In the genomic region with DNA sequence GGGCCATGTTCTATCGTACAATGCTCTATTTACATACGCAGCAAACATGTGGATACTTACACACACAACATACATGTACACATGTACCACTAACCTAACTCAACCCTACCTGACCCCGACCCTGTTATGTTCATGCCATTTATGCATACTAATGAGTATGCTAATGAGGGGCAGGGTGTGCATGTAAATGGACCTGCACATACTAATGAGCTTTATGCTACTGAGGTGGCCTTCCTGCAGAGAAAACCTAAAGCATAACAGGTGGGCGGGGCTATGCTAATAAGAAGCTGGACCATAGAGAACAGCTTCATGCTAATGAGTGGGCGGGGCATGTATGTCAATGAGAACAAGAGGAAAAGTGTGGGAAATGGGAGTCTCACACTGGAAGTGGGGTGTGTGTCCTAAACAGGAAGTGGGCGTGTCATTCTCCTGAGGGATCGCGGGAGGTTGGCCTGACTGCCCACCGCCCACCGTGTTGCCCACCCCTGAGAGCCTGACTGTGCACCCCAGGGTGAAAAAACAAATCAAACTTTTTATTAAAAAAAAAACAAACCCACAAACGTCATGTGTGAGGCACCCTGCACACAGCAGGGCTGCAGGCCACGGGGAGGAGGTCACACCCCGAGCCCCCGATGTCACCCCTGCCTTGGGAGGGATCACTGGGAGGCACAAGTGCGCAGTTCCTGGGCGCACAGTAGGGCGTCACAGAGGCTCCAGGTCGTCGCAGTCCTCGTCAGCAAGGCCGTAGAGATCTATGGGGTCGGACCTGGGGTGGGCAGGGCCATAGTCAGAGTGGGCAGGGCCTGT, we compare ENCODE assay signal across 8 mouse cellular contexts. TPM values are rescaled to one million over a fixed set of nuclear protein-coding genes. Genes with fewer than 3 reads are reported as not detected.
A peak's percentile ranks its signal among the peaks of the same experiment; 100 is the strongest.
DNase-seq lines count a peak whose midpoint lies in the region; ATAC-seq and TF ChIP-seq lines count a peak whose summit lies in the region.

Gene Ppp2r3d (minus strand): TSS at position 803 of the 807 bp plus-strand sequence.

- H3K79me2 ChIP-seq in CH12.LX (replicated peaks; ENCODE audit: control insufficient read depth, extremely low read depth, insufficient read depth, poor library complexity, severe bottlenecking): no peaks in the 10 kb centered on the region

- TF ChIP-seq CTCF in CH12.LX (conservative IDR thresholded peaks at IDR 0.05 in 1 of 2, IDR thresholded peaks at IDR 0.05 in 1 of 2; ENCODE audit: low read depth in 2 of 2, low read length in 2 of 2): no peak
- TF ChIP-seq CTCF in cerebellum, adult 2 months (IDR thresholded peaks at IDR 0.05; ENCODE audit: borderline replicate concordance, insufficient read depth, low read depth, low read length): no peak

- H3K27ac ChIP-seq in CH12.LX (ENCODE audit: insufficient read depth, low read depth): no peak within 1 kb of the TSS
- H3K27ac ChIP-seq in cerebellum, adult 2 months (ENCODE audit: insufficient read depth, low read length): no peak within 1 kb of the TSS
- no peak within 1 kb of the TSS for H3K27ac ChIP-seq in intestine, embryonic 14.5 days (ENCODE audit: low read depth)
- H3K27ac ChIP-seq in limb, embryonic 15.5 days: no peak within 1 kb of the TSS

- TF ChIP-seq RAD21 in CH12.LX (IDR thresholded peaks at IDR 0.05; ENCODE audit: low read depth, low read length): no peak

- H3K27me3 ChIP-seq in CH12.LX (replicated peaks): peaks cover 2% of the 10 kb centered on the region
- no peaks in the 10 kb centered on the region for H3K27me3 ChIP-seq in cerebellum, adult 2 months (ENCODE audit: control insufficient read depth, insufficient read depth, low read length)
- no peaks in the 10 kb centered on the region for H3K27me3 ChIP-seq in intestine, embryonic 14.5 days (replicated peaks; ENCODE audit: control insufficient read depth, insufficient read depth, low read length)
- no peaks in the 10 kb centered on the region for H3K27me3 ChIP-seq in limb, embryonic 15.5 days

- H3K4me3 ChIP-seq in CH12.LX (replicated peaks in 1 of 3; ENCODE audit: low read depth in 2 of 3, low read length in 2 of 3, poor library complexity in 1 of 3): no peak within 1 kb of the TSS
- no peak within 1 kb of the TSS for H3K4me3 ChIP-seq in cerebellum, adult 2 months (replicated peaks; ENCODE audit: insufficient read depth, low read depth, low read length)
- no peak within 1 kb of the TSS for H3K4me3 ChIP-seq in intestine, embryonic 14.5 days (ENCODE audit: low read depth, low read length)
- no peak within 1 kb of the TSS for H3K4me3 ChIP-seq in limb, embryonic 15.5 days

- H3K9ac ChIP-seq in CH12.LX (ENCODE audit: insufficient read depth, low read depth): no peak within 1 kb of the TSS
- H3K9ac ChIP-seq in intestine, embryonic 14.5 days (ENCODE audit: low read length): no peak within 1 kb of the TSS
- H3K9ac ChIP-seq in limb, embryonic 15.5 days: no peak within 1 kb of the TSS

- 97% methylated on average over 22 of the region's 22 CpGs for WGBS in cerebellum, adult 2 months
- WGBS in intestine, embryonic 14.5 days: 94% methylated on average over 22 of the region's 22 CpGs
- 97% methylated on average over 22 of the region's 22 CpGs for WGBS in limb, embryonic 15.5 days

- TF ChIP-seq EP300 in CH12.LX (IDR thresholded peaks at IDR 0.05; ENCODE audit: low read length): no peak

- peak; percentile 70 for ATAC-seq in intestine, embryonic 14.5 days (replicated peaks; ENCODE audit: low FRiP score, low TSS enrichment, low read depth)
- ATAC-seq in limb, embryonic 15.5 days (ENCODE audit: insufficient number of reproducible peaks, low FRiP score, low TSS enrichment, low read depth): no peak
- ATAC-seq in neutrophil, adult 5-6 weeks (ENCODE audit: extremely low read depth, insufficient number of reproducible peaks, low FRiP score, poor library complexity, severe bottlenecking): no peak
- no peak for ATAC-seq in frontal cortex, adult (ENCODE audit: low TSS enrichment)

- dilution Hi-C loops in CH12.LX (cut with MboI; ENCODE audit: extremely low pct_ligation_motif_present, extremely low pct_unique_long_range_greater_than_20kb, low sequenced_read_pairs): no loop called here

- DNase-seq in 416B (ENCODE audit: low read depth) (peak; percentile 21), CH12.LX (ENCODE audit: extremely low read depth) (peak; percentile 12)
- peak in 1 of 2 experiments; percentile 8 for DNase-seq in cerebellum, adult 2 months
- DNase-seq in gastrocnemius, postnatal 4 days (ENCODE audit: low spot score in 2 of 2): no peak
- no peak for DNase-seq in intestine, embryonic 14.5 days (ENCODE audit: low spot score)

- H3K4me1 ChIP-seq in CH12.LX (ENCODE audit: control insufficient read depth in 1 of 2, insufficient read depth in 2 of 2): no peaks in the 10 kb centered on the region
- no peaks in the 10 kb centered on the region for H3K4me1 ChIP-seq in cerebellum, adult 2 months (ENCODE audit: control insufficient read depth, insufficient read depth, low read length)
- H3K4me1 ChIP-seq in intestine, embryonic 14.5 days (replicated peaks; ENCODE audit: control insufficient read depth, insufficient read depth, low read length): no peaks in the 10 kb centered on the region
- H3K4me1 ChIP-seq in limb, embryonic 15.5 days: no peaks in the 10 kb centered on the region

- H3K9me3 ChIP-seq in CH12.LX (replicated peaks; ENCODE audit: low read length): peaks cover 7% of the 10 kb centered on the region
- peaks cover 13% of the 10 kb centered on the region for H3K9me3 ChIP-seq in intestine, embryonic 14.5 days (ENCODE audit: control insufficient read depth, low read length)
- H3K9me3 ChIP-seq in limb, embryonic 15.5 days: 0 out of 2 replicates have a peak, but pooled peaks cover 12% of the 10 kb centered on the region

- in situ Hi-C loops in CH12.LX (cut with MboI; ENCODE audit: low pct_ligation_motif_present, low pct_unique_long_range_greater_than_20kb, low sequenced_read_pairs): no loop called here

- peaks cover 12 to 13% of the 10 kb centered on the region in 2 experiments for H3K36me3 ChIP-seq in CH12.LX (replicated peaks in 1 of 2; ENCODE audit: control insufficient read depth in 1 of 2, insufficient read depth in 1 of 2, low read length in 1 of 2)
- peaks cover 12% of the 10 kb centered on the region for H3K36me3 ChIP-seq in intestine, embryonic 14.5 days (ENCODE audit: control insufficient read depth, insufficient read depth, low read length)
- peaks cover 16% of the 10 kb centered on the region for H3K36me3 ChIP-seq in limb, embryonic 15.5 days

- H3K4me2 ChIP-seq in CH12.LX (ENCODE audit: insufficient read depth, low read depth, poor library complexity, severe bottlenecking): no peak within 1 kb of the TSS
- H3K4me2 ChIP-seq in intestine, embryonic 14.5 days (ENCODE audit: low read length): no peak within 1 kb of the TSS
- H3K4me2 ChIP-seq in limb, embryonic 15.5 days: no peak within 1 kb of the TSS

- no peak for TF ChIP-seq POLR2A in CH12.LX (IDR thresholded peaks at IDR 0.05; ENCODE audit: low read depth, low read length)
- TF ChIP-seq POLR2A in cerebellum, adult 2 months (IDR thresholded peaks at IDR 0.05; ENCODE audit: borderline replicate concordance, insufficient read depth, low read length): no peak

TF ChIP-seq in CH12.LX, 34 proteins besides CTCF, POLR2A, EP300 and RAD21:
- TF ChIP-seq E2F4 (IDR thresholded peaks at IDR 0.05; ENCODE audit: insufficient replicate concordance, low read depth, low read length) (no peak), TCF12 (IDR thresholded peaks at IDR 0.05; ENCODE audit: low read depth, low read length) (no peak)

RNA-seq across cellular contexts. Expression of gene Ppp2r3d, which starts in this region (rescaled TPM):
- 34.0 and 47.2 TPM in 2 replicates for total RNA-seq in CH12.LX (2012; rRNA removed)
- 21.0 and 24.5 TPM in 2 replicates for total RNA-seq in CH12.LX (2014; rRNA removed)
- 62.7 and 66.7 TPM in 2 replicates for polyA plus RNA-seq in CH12.LX (2012; ENCODE audit: insufficient read length, low read depth)
- 163 and 167 TPM in 2 replicates for polyA plus RNA-seq in cerebellum, adult 2 months (2012; rRNA removed)
- total RNA-seq in gastrocnemius, postnatal 4 days (2021): 100 to 1,000 TPM; 139 to 147 TPM
- 138 and 148 TPM in 2 replicates for polyA plus RNA-seq in intestine, embryonic 14.5 days (2014; fragmentation: Nextera tagmentation; extraction: Ambion mirVana)
- 114 and 144 TPM in 2 replicates for polyA plus RNA-seq in limb, embryonic 15.5 days (2015; fragmentation: Nextera tagmentation; extraction: Ambion mirVana)
- 43.3 and 63.0 TPM in 2 replicates for total RNA-seq in neutrophil, adult 5-6 weeks (2017)

Comparison
In these comparisons a context has a peak if more than half of its experiments do, and no peak if none do; other contexts are left out.
1. DNase-seq: peak in 416B (single experiment) and CH12.LX (single experiment); none in gastrocnemius, postnatal 4 days (0 of 2) and intestine, embryonic 14.5 days (single experiment).